Mouse (Mus musculus) WW6 (cell line): ENCODE measurements around the gene Zfhx2.

ENCODE experiments used
- DNase-seq: peaks from one replicate; pipeline ENCODE4 v3.0.0-alpha.2; 2013; ENCODE audit warnings: low read depth, low spot score

Zfhx2 gene

GRCm38 (mm10) chr14:55078366-55078989, 13.6 kb downstream of the Zfhx2 start:
- DNase-seq: no peak

- DNase-seq: no peak
Observed at GRCm38 (mm10) chr14:55077481-55078365, 14.4 kb downstream of the Zfhx2 start.

GRCm38 (mm10) chr14:55076956-55077355, 15.2 kb downstream of the Zfhx2 start:
- DNase-seq: no peak

- DNase-seq: no peak
Observed at GRCm38 (mm10) chr14:55076224-55076623, 15.9 kb downstream of the Zfhx2 start.

- DNase-seq: no peak
Observed at GRCm38 (mm10) chr14:55074416-55074815, 17.7 kb downstream of the Zfhx2 start.

- DNase-seq: no peak
Observed at GRCm38 (mm10) chr14:55071756-55072155, 20.4 kb downstream of the Zfhx2 start.

- DNase-seq: no peak
Observed at GRCm38 (mm10) chr14:55066042-55066441, 26.1 kb downstream of the Zfhx2 start.

GRCm38 (mm10) chr14:55065391-55065790, 26.7 kb downstream of the Zfhx2 start:
- DNase-seq: no peak

- DNase-seq: no peak
Observed at GRCm38 (mm10) chr14:55064481-55065370, 27.4 kb downstream of the Zfhx2 start.

- no peak for DNase-seq
Observed at GRCm38 (mm10) chr14:55063581-55064381, 28.3 kb downstream of the Zfhx2 start.

GRCm38 (mm10) chr14:55063117-55063516, 29.0 kb downstream of the Zfhx2 start:
- DNase-seq: no peak

- DNase-seq: no peak
Observed at GRCm38 (mm10) chr14:55062626-55063025, 29.5 kb downstream of the Zfhx2 start.

- DNase-seq: no peak
Observed at GRCm38 (mm10) chr14:55061845-55062244, 30.3 kb downstream of the Zfhx2 start.

- no peak for DNase-seq
Observed at GRCm38 (mm10) chr14:55059931-55060330, 32.2 kb downstream of the Zfhx2 start.

GRCm38 (mm10) chr14:55059009-55059408, 33.1 kb downstream of the Zfhx2 start:
- DNase-seq: no peak

GRCm38 (mm10) chr14:55055167-55055834, 36.8 kb downstream of the Zfhx2 start:
- no peak for DNase-seq

GRCm38 (mm10) chr14:55054191-55054749, 37.9 kb downstream of the Zfhx2 start:
- DNase-seq: no peak

- no peak for DNase-seq
Observed at GRCm38 (mm10) chr14:55053708-55054190, 38.4 kb downstream of the Zfhx2 start.

GRCm38 (mm10) chr14:55053050-55053449, 39.1 kb downstream of the Zfhx2 start:
- DNase-seq: no peak

- DNase-seq: no peak
Observed at GRCm38 (mm10) chr14:55052496-55052895, 39.6 kb downstream of the Zfhx2 start.
